Mouse (Mus musculus) mesoderm, embryonic 11.5 days (tissue): ENCODE data around the gene Gng8.

ENCODE experiments used
- DNase-seq: peaks from one replicate; pipeline ENCODE4 v3.0.0-alpha.2; 2012; ENCODE audit warnings: low read depth, low spot score

Gene Gng8

GRCm38 (mm10) chr7:16923283-16924036, 31.9 kb downstream of the Gng8 start:
- no peak for DNase-seq

GRCm38 (mm10) chr7:16924037-16924834, 32.6 kb downstream of the Gng8 start, which contains the start of gene Calm3:
Gene Calm3, minus strand, starts transcription at chr7:16924114.
- DNase-seq = peak; percentile 100

GRCm38 (mm10) chr7:16928341-16928740, 36.8 kb downstream of the Gng8 start:
- DNase-seq = no peak

GRCm38 (mm10) chr7:16930850-16931249, 39.3 kb downstream of the Gng8 start:
- DNase-seq = peak; percentile 77

- DNase-seq = peak; percentile 93
Measured at GRCm38 (mm10) chr7:16931968-16932627, 40.5 kb downstream of the Gng8 start.

- peak; percentile 56 for DNase-seq
Measured at GRCm38 (mm10) chr7:16932704-16933577, 41.4 kb downstream of the Gng8 start.

- no peak for DNase-seq
Measured at GRCm38 (mm10) chr7:16937312-16937711, 45.7 kb downstream of the Gng8 start.

- DNase-seq = no peak
Measured at GRCm38 (mm10) chr7:16938117-16938791, 46.7 kb downstream of the Gng8 start.

GRCm38 (mm10) chr7:16940292-16940691, 48.7 kb downstream of the Gng8 start:
- DNase-seq = no peak

GRCm38 (mm10) chr7:16942861-16943260, 51.3 kb downstream of the Gng8 start:
- no peak for DNase-seq

GRCm38 (mm10) chr7:16944061-16944807, 52.6 kb downstream of the Gng8 start, which contains the start of gene Pnmal2:
Gene Pnmal2, plus strand, starts transcription at chr7:16944682.
- peak; percentile 95 for DNase-seq

GRCm38 (mm10) chr7:16944808-16945315, 53.3 kb downstream of the Gng8 start:
- no peak for DNase-seq
